Mouse (Mus musculus): ENCODE data around the gene Tor1aip1.

The Tor1aip1 gene

GRCm38 (mm10) chr1:156028340-156028975, 7.8 kb downstream of the Tor1aip1 start:
- no peak for DNase-seq (ENCODE audit: low spot score)

- no peak for DNase-seq (ENCODE audit: low spot score)
These were observed 8.4 kb downstream of the Tor1aip1 start for GRCm38 (mm10) chr1:156027849-156028248.

- DNase-seq (ENCODE audit: low spot score), result no peak
These were observed 11.3 kb downstream of the Tor1aip1 start for GRCm38 (mm10) chr1:156024831-156025503.

DNA sequence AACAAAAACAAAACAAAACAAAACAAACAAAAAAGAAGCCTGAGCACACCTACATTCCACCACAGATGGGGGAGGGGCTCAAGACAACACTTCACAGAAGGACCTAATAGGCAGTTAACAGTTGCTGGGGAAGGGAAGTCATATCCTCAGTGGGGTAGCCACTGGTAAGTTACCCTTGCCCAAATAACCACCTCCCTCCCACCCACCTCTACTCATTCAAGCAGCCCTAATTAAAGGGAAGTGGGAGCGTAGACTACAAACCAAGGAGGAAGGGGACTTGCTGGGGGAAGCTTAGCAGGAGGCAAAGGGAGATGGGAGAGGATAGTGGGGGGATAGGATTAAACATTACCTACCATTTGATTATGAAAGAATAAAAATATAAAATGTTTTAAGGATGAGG, 15.9 kb downstream of the Tor1aip1 start:
- DNase-seq (ENCODE audit: low spot score), result no peak

- no peak for DNase-seq (ENCODE audit: low spot score)
These were observed 16.5 kb downstream of the Tor1aip1 start for GRCm38 (mm10) chr1:156019800-156020199.

GRCm38 (mm10) chr1:156009003-156009402, 27.3 kb downstream of the Tor1aip1 start:
- no peak for DNase-seq (ENCODE audit: low spot score)

GRCm38 (mm10) chr1:156005906-156006305, 30.4 kb downstream of the Tor1aip1 start:
- no peak for DNase-seq (ENCODE audit: low spot score)

GRCm38 (mm10) chr1:156003201-156003935, 32.9 kb downstream of the Tor1aip1 start:
- DNase-seq (ENCODE audit: low spot score), result no peak

DNA sequence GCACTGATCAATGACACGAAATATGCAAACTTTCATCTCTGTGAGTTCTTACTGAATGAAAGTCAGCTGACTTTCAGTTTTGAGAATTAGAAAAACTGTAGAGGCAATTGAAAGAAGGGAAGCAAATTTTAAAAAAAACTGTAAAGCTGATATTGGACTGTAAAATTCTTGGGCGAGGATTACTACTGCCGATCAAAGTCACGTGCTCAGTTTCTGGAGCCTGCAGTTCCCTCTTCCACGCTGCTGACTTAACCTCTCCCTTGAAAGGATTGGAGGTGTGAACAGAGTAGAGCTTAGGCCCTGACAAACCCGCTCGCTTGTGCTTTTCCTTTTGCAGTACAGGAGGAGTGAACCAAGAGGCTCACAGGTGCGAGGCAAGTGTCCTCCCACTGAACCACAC, 33.9 kb downstream of the Tor1aip1 start:
- no peak for DNase-seq (ENCODE audit: low spot score)

DNA sequence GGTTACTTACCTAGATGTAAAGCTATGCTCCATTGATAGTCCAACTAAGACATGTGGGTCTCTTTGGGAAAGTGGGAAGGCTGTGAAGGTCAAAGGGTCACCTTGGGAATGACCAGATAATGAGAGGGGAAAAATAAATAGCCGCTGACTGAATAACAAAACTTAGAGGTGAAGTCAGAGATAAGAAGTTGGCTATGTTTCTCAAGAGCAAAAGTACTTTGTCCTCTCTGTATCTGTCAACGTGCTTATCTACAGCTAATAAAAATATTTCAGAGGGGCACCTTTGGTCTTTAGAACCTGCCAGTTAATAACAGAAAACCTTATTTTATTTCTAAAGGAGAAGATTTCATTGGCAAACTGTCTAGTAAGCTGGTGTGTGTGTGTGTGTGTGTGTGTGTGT, 40.7 kb downstream of the Tor1aip1 start:
- DNase-seq (ENCODE audit: low spot score), result no peak

DNA sequence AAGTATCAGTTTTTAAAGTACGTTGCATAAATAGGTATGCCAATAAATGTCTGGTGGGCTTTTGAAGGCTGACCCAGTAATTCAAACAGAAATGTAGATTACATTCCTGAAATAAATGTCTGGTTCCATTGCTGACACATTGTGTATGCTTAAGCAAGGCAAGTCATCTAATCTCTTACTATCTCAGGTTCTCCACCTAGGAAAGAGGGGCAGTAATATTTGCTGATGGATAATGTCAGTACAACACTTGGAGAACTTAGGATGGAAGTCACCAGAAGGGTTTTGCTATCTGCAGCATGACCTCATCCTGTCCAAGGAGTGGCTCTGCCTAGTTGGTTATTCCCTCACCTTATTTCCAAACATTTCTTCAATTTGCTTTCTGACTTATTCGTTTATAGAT, 41.8 kb downstream of the Tor1aip1 start:
- no peak for DNase-seq (ENCODE audit: low spot score)

DNA sequence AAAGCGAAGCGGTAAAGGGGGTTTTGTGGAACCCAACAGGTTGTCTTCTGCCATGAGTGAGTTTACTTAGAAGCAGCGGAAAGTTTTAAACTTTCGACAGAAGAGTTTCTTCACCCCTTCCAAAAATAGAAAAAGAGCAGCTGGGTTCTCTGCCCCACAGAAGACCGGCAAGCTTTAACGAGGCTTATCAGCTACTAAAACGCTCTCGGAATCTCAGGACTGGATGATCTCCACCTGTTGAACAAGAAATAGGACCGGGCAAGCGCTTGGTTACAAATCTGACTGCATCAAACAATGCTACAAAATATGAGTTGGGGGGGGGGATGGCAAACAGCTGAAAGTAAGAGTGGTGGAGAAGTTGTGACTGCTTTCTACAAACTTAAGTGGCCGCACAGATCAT, 45.9 kb downstream of the Tor1aip1 start:
- DNase-seq (ENCODE audit: low spot score), result no peak

DNA sequence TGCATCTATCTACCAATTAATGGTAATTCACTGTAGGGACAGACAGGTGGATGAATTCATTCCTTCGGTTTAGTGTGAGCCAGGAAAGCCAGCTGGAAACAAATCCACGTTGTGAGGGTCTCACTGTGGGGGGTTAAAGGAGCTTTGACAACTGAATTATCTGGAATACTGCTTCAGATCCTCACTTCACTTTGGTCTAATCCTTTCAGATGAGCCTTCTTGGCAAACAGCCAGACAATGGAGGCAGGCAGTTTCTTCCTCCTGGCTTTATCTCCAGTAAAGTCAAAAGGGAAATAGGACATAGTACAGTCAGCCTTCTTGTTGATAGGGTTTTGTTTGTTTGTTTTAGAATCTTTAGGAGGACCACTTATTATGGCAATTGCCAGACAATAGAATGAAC, 46.9 kb downstream of the Tor1aip1 start:
- peak; percentile 54 for DNase-seq (ENCODE audit: low spot score)

DNA sequence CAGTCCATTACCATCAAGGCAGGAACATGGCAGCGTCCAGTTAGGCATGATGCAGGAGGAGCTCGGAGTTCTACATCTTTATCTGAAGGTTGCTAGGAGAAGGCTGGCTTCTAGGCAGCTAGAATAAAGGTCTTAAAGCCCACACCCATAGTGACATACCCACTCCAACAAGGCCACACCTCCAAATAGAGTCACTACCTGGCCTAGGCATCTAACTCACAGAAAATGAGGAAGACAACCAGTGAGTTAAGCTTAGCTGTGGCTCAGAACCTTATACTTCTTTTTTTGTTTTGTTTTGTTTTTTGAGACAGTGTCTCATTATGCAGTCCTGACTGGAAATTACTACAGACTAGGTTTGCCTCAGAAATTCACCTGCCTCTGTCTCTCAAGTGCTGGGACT, 48.7 kb downstream of the Tor1aip1 start:
- no peak for DNase-seq (ENCODE audit: low spot score)

GRCm38 (mm10) chr1:155974931-155975330, 61.3 kb downstream of the Tor1aip1 start:
- DNase-seq (ENCODE audit: low spot score), result no peak

GRCm38 (mm10) chr1:155973719-155974379, 62.4 kb downstream of the Tor1aip1 start:
- DNase-seq (ENCODE audit: low spot score), result no peak

DNA sequence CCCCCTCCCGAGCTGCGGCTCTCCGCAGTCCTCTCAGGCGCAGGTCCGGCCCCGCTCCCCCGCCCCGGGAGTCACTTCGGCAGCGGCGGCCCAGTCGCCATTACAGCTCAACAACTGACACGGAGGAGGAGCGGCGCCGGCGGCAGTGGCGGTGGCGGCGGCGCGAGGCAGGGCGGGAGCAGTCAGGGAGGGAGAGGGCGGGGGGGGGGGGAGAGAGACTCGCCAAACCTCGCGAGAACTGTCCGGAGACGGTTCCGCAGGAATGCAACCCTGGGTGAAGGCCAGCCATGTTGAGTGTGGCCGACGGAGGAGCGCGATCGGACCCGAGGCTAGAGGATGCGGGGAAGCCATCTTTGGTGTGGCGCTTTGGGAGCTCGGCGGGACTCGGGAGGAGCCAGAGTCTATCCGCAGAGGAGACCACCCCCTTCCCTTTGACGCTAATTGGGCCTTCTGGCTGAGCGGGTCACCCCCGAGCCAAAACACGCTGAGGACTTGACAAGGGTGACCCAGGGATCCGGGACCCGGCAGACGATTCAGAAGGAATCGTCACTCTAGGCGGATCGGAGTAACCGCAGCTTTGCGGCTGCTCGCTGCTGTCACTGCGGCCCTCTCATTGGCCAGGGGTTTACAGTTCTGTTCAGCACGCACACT, 63.1 kb downstream of the Tor1aip1 start, which contains the start of gene Cep350:
TSS of gene Cep350 (minus strand) at position 188 of the 651 bp plus-strand sequence.
- peak; percentile 95 for DNase-seq (ENCODE audit: low spot score)

GRCm38 (mm10) chr1:155972146-155973067, 63.9 kb downstream of the Tor1aip1 start:
- no peak for DNase-seq (ENCODE audit: low spot score)

Measured in testis, postnatal 10 days (tissue).